Mouse (Mus musculus) MEL (cell line): Measurements from ENCODE around the gene Gm49355.

ENCODE experiments used
- CTCF ChIP-seq, 3 experiments: IDR thresholded peaks in 2 of 3; conservative IDR thresholded peaks in 1 of 3; 2 replicates each; pipeline ENCODE4 v1.5.1; 2011 to 2012; ENCODE audit warnings: low read length in 3 of 3, low read depth in 2 of 3, mild to moderate bottlenecking in 2 of 3, improper control_type of control experiment in 1 of 3, inconsistent platforms in 1 of 3, mixed read lengths in 1 of 3, moderate library complexity in 1 of 3; ENCODE audit not compliant: control insufficient read depth in 1 of 3, insufficient read depth in 1 of 3, poor library complexity in 1 of 3, severe bottlenecking in 1 of 3
- E2F4 ChIP-seq: IDR thresholded peaks from 2 replicates; pipeline ENCODE4 v1.6.1; 2011; ENCODE audit warnings: low read depth, low read length, improper control_type of control experiment, borderline replicate concordance
- ETS1 ChIP-seq: IDR thresholded peaks from 2 replicates; pipeline ENCODE4 v1.6.1; 2012; ENCODE audit warnings: low read depth, mild to moderate bottlenecking, inconsistent platforms, low read length, improper control_type of control experiment, moderate library complexity
- GATA1 ChIP-seq: IDR thresholded peaks from 2 replicates; pipeline ENCODE4 v1.6.1; 2011; ENCODE audit warnings: low read depth, low read length, improper control_type of control experiment
- POLR2A ChIP-seq, 2 experiments: IDR thresholded peaks; 2 replicates each; pipeline ENCODE4 v1.6.1; 2011 to 2012; ENCODE audit warnings: low read length in 2 of 2, mild to moderate bottlenecking in 2 of 2, control low read depth in 1 of 2, improper control_type of control experiment in 1 of 2, low read depth in 1 of 2, moderate library complexity in 1 of 2; ENCODE audit not compliant: control insufficient read depth in 1 of 2, insufficient read depth in 1 of 2, poor library complexity in 1 of 2
- RAD21 ChIP-seq: IDR thresholded peaks from 2 replicates; pipeline ENCODE4 v1.6.1; 2011; ENCODE audit warnings: mild to moderate bottlenecking, low read depth, low read length, improper control_type of control experiment

GRCm38 (mm10) chr14:12349334-12350090 is 65.7 kb downstream of the Gm49355 start:
- TF ChIP-seq GATA1 (no peak), E2F4 (no peak), CTCF (IDR thresholded peaks at IDR 0.05 in 2 of 3, conservative IDR thresholded peaks at IDR 0.05 in 1 of 3; ENCODE audit: control insufficient read depth in 1 of 3, insufficient read depth in 1 of 3, low read depth in 2 of 3, low read length in 3 of 3, poor library complexity in 1 of 3, severe bottlenecking in 1 of 3) (no peak), POLR2A (IDR thresholded peaks at IDR 0.05; ENCODE audit: control insufficient read depth in 1 of 2, insufficient read depth in 1 of 2, low read depth in 1 of 2, low read length in 2 of 2, poor library complexity in 1 of 2) (no peak), ETS1 (no peak), RAD21 (no peak)
